Mouse (Mus musculus): ENCODE data around the gene Smad5. TPM values are rescaled to one million over a fixed set of nuclear protein-coding genes. Genes with fewer than 3 reads are reported as not detected.

Gene Smad5
- polyA plus RNA-seq, 1 experiment, result 12.7 TPM

DNA sequence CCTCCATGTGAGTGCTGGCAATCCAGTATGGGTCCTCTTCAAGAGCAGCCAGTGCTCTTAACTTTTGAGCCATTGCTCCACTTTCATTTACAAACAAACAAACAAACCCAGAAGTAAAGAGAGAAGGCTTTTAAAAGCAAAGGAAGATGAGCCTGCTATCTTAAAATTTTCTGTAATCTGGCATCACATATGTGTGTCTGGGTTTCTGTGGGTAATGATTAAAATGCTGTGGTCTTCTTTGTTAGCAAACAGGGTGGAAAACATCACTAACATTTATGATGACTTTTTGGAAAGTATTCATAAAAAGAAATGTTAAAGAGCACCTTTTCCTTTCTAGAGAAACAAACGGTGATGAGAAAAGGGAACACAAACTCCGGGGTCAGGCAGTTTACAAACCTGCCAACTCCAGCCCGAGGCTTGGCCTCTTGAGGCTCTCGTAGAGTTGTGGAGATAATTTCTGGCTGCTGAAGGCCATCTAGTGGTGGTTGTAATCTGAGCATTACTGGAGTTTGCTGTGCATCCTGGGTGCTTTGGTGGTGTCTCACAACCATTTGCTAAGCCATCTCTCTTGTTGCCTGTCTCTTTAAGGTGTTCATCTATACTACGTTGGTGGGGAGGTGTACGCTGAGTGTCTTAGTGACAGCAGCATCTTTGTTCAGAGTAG is 32.5 kb downstream of the Smad5 start:
- no peak for TF ChIP-seq SRF (IDR thresholded peaks at IDR 0.05; ENCODE audit: control insufficient read depth, insufficient read length, low read depth)
- TF ChIP-seq USF1 (IDR thresholded peaks at IDR 0.05; ENCODE audit: low read depth), result no peak
- TF ChIP-seq REST (IDR thresholded peaks at IDR 0.05; ENCODE audit: insufficient read depth, insufficient read length), result no peak
- TF ChIP-seq POLR2AphosphoS2 (IDR thresholded peaks at IDR 0.05; ENCODE audit: insufficient read length, low read depth), result no peak
- no peak for TF ChIP-seq MYOD1 (IDR thresholded peaks at IDR 0.05; ENCODE audit: control insufficient read depth in 1 of 3, insufficient read length in 2 of 3, low read depth in 2 of 3)
- no peak for TF ChIP-seq E2F4 (IDR thresholded peaks at IDR 0.05; ENCODE audit: insufficient read depth)
- no peak for TF ChIP-seq MAX (IDR thresholded peaks at IDR 0.05; ENCODE audit: low read depth)
- no peak for TF ChIP-seq MYOG (IDR thresholded peaks at IDR 0.05; ENCODE audit: control insufficient read depth in 1 of 3, insufficient read depth in 1 of 3, insufficient read length in 2 of 3, low read depth in 2 of 3)
- TF ChIP-seq TCF3 (IDR thresholded peaks at IDR 0.05; ENCODE audit: insufficient read length, low read depth), result no peak
- TF ChIP-seq CEBPB (IDR thresholded peaks at IDR 0.05; ENCODE audit: insufficient read depth, poor library complexity, severe bottlenecking), result no peak
- no peak for TF ChIP-seq TCF12 (IDR thresholded peaks at IDR 0.05; ENCODE audit: insufficient read depth, poor library complexity, severe bottlenecking)
- TF ChIP-seq POLR2A (IDR thresholded peaks at IDR 0.05; ENCODE audit: insufficient read length, low read depth), result no peak
- H3K36me3 ChIP-seq (ENCODE audit: control insufficient read depth, insufficient read depth), result peaks cover 68% of the 10 kb centered on the region
- no peak overlapping the region for H3ac ChIP-seq (ENCODE audit: control insufficient read depth, insufficient read length)
- H3K79me2 ChIP-seq (ENCODE audit: control insufficient read depth, insufficient read depth), result no peaks in the 10 kb centered on the region
- no peak overlapping the region for H3K4me2 ChIP-seq (ENCODE audit: low read depth)
- no peaks in the 10 kb centered on the region for H3K27me3 ChIP-seq (ENCODE audit: control insufficient read depth, insufficient read depth, insufficient read length)
- no peak overlapping the region for H3K4me3 ChIP-seq

DNA sequence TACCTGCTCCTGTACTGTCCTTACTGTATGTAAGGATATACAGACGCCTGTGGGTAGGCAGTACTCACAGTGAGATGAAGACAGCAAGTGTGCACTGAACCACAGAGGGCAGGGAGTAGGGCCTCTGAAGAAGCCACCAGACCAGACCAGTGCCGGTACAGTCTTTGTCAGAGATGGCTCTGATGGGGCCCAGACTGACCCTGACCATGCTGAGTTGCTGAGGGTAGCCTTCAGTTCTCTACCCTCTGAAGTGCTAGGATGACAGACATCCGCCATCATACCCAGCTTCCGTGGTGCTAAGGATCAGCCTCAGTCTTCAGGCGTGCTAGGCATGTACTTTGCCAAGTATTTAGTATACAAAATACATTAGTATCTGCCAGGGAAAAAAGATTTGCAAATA is 36.7 kb downstream of the Smad5 start:
- no peak overlapping the region for H3K4me3 ChIP-seq
- no peak for TF ChIP-seq E2F4 (IDR thresholded peaks at IDR 0.05; ENCODE audit: insufficient read depth)
- TF ChIP-seq MYOG (IDR thresholded peaks at IDR 0.05; ENCODE audit: control insufficient read depth in 1 of 3, insufficient read depth in 1 of 3, insufficient read length in 2 of 3, low read depth in 2 of 3), result no peak
- no peak for TF ChIP-seq USF1 (IDR thresholded peaks at IDR 0.05; ENCODE audit: low read depth)
- H3ac ChIP-seq (ENCODE audit: control insufficient read depth, insufficient read length), result no peak overlapping the region
- no peaks in the 10 kb centered on the region for H3K27me3 ChIP-seq (ENCODE audit: control insufficient read depth, insufficient read depth, insufficient read length)
- H3K36me3 ChIP-seq (ENCODE audit: control insufficient read depth, insufficient read depth), result peaks cover 45% of the 10 kb centered on the region
- H3K79me2 ChIP-seq (ENCODE audit: control insufficient read depth, insufficient read depth), result no peaks in the 10 kb centered on the region
- no peak overlapping the region for H3K4me2 ChIP-seq (ENCODE audit: low read depth)

DNA sequence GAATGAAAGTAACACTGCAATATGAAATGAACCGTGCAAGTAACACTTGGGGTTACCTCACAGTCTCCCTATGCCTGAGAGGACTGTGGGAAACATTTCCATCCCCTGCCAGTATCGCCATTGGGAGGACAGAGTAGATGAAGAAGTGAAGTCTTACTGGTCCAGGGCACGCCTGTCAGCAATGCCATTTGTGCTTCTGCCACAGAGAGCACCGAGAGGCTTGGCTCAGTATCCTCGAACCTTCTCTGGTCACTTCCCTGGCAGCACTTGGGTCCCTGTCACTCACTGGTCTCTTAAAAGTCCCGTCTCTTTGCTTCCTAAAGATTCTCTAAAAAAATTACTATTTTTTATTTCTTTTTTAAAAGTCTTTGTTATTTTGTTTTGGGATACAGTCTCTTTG is 37.7 kb downstream of the Smad5 start:
- Histone ChIP-seq H3K4me3 (no peak overlapping the region), H3ac (ENCODE audit: control insufficient read depth, insufficient read length) (no peak overlapping the region), H3K79me2 (ENCODE audit: control insufficient read depth, insufficient read depth) (no peaks in the 10 kb centered on the region), H3K4me2 (ENCODE audit: low read depth) (no peak overlapping the region), H3K27me3 (ENCODE audit: control insufficient read depth, insufficient read depth, insufficient read length) (no peaks in the 10 kb centered on the region), H3K36me3 (ENCODE audit: control insufficient read depth, insufficient read depth) (peaks cover 43% of the 10 kb centered on the region)
- TF ChIP-seq E2F4 (IDR thresholded peaks at IDR 0.05; ENCODE audit: insufficient read depth), result no peak
- no peak for TF ChIP-seq MYOD1 (IDR thresholded peaks at IDR 0.05; ENCODE audit: control insufficient read depth in 1 of 3, insufficient read length in 2 of 3, low read depth in 2 of 3)
- no peak for TF ChIP-seq MAX (IDR thresholded peaks at IDR 0.05; ENCODE audit: low read depth)
- no peak for TF ChIP-seq TCF3 (IDR thresholded peaks at IDR 0.05; ENCODE audit: insufficient read length, low read depth)
- TF ChIP-seq MYOG (IDR thresholded peaks at IDR 0.05; ENCODE audit: control insufficient read depth in 1 of 3, insufficient read depth in 1 of 3, insufficient read length in 2 of 3, low read depth in 2 of 3), result no peak
- TF ChIP-seq POLR2AphosphoS2 (IDR thresholded peaks at IDR 0.05; ENCODE audit: insufficient read length, low read depth), result no peak
- TF ChIP-seq USF1 (IDR thresholded peaks at IDR 0.05; ENCODE audit: low read depth), result no peak
- no peak for TF ChIP-seq CEBPB (IDR thresholded peaks at IDR 0.05; ENCODE audit: insufficient read depth, poor library complexity, severe bottlenecking)
- TF ChIP-seq TCF12 (IDR thresholded peaks at IDR 0.05; ENCODE audit: insufficient read depth, poor library complexity, severe bottlenecking), result no peak
- TF ChIP-seq REST (IDR thresholded peaks at IDR 0.05; ENCODE audit: insufficient read depth, insufficient read length), result no peak
- no peak for TF ChIP-seq SRF (IDR thresholded peaks at IDR 0.05; ENCODE audit: control insufficient read depth, insufficient read length, low read depth)
- TF ChIP-seq POLR2A (IDR thresholded peaks at IDR 0.05; ENCODE audit: insufficient read length, low read depth), result no peak

DNA sequence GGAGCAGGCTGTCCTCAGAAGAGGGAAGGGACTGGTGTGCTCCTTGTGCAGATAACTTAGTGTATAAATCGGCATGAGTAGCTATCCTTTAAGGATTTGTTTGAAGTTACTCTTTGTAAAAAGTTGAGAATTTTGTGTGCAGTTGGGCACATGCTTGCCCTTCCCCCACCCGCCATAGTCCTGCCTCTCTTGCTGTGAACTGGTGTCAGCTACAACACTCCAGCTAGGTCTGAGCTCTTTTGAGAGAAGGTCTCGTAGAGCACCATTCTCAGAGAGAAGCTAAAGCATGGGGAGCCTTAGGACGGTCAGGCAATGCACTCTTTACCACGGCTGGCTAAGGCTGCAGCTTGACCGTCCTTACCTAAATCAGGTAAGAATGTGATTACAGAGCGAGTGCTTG is 38.9 kb downstream of the Smad5 start:
- Histone ChIP-seq H3K27me3 (ENCODE audit: control insufficient read depth, insufficient read depth, insufficient read length) (no peaks in the 10 kb centered on the region), H3ac (ENCODE audit: control insufficient read depth, insufficient read length) (no peak overlapping the region), H3K36me3 (ENCODE audit: control insufficient read depth, insufficient read depth) (peaks cover 34% of the 10 kb centered on the region), H3K4me2 (ENCODE audit: low read depth) (no peak overlapping the region), H3K4me3 (no peak overlapping the region), H3K79me2 (ENCODE audit: control insufficient read depth, insufficient read depth) (no peaks in the 10 kb centered on the region)
- TF ChIP-seq POLR2AphosphoS2 (IDR thresholded peaks at IDR 0.05; ENCODE audit: insufficient read length, low read depth) (peak; percentile 39), SRF (IDR thresholded peaks at IDR 0.05; ENCODE audit: control insufficient read depth, insufficient read length, low read depth) (no peak)

GRCm38 (mm10) chr13:56742325-56742901 is 39.6 kb downstream of the Smad5 start:
- TF ChIP-seq MAX (IDR thresholded peaks at IDR 0.05; ENCODE audit: low read depth) (no peak), TCF3 (IDR thresholded peaks at IDR 0.05; ENCODE audit: insufficient read length, low read depth) (no peak), POLR2AphosphoS2 (IDR thresholded peaks at IDR 0.05; ENCODE audit: insufficient read length, low read depth) (no peak), CEBPB (IDR thresholded peaks at IDR 0.05; ENCODE audit: insufficient read depth, poor library complexity, severe bottlenecking) (no peak), USF1 (IDR thresholded peaks at IDR 0.05; ENCODE audit: low read depth) (no peak), MYOG (IDR thresholded peaks at IDR 0.05; ENCODE audit: control insufficient read depth in 1 of 3, insufficient read depth in 1 of 3, insufficient read length in 2 of 3, low read depth in 2 of 3) (no peak), REST (IDR thresholded peaks at IDR 0.05; ENCODE audit: insufficient read depth, insufficient read length) (no peak), POLR2A (IDR thresholded peaks at IDR 0.05; ENCODE audit: insufficient read length, low read depth) (no peak), SRF (IDR thresholded peaks at IDR 0.05; ENCODE audit: control insufficient read depth, insufficient read length, low read depth) (no peak), TCF12 (IDR thresholded peaks at IDR 0.05; ENCODE audit: insufficient read depth, poor library complexity, severe bottlenecking) (no peak), E2F4 (IDR thresholded peaks at IDR 0.05; ENCODE audit: insufficient read depth) (no peak), MYOD1 (IDR thresholded peaks at IDR 0.05; ENCODE audit: control insufficient read depth in 1 of 3, insufficient read length in 2 of 3, low read depth in 2 of 3) (no peak)
- H3K27me3 ChIP-seq (ENCODE audit: control insufficient read depth, insufficient read depth, insufficient read length), result no peaks in the 10 kb centered on the region
- peaks cover 31% of the 10 kb centered on the region for H3K36me3 ChIP-seq (ENCODE audit: control insufficient read depth, insufficient read depth)
- no peak overlapping the region for H3K4me3 ChIP-seq
- no peaks in the 10 kb centered on the region for H3K79me2 ChIP-seq (ENCODE audit: control insufficient read depth, insufficient read depth)
- no peak overlapping the region for H3ac ChIP-seq (ENCODE audit: control insufficient read depth, insufficient read length)
- no peak overlapping the region for H3K4me2 ChIP-seq (ENCODE audit: low read depth)
